Mouse (Mus musculus) CH12.LX (cell line): Measurements from ENCODE around the gene Kcne4. TPM values are rescaled to one million over a fixed set of nuclear protein-coding genes. Genes with fewer than 3 reads are reported as not detected.
"Not testable (repeated sequence)": the region's sequence is repeated elsewhere in the genome, so short reads cannot be mapped to it uniquely, and the experiment has no call there.

Experiments
- DNase-seq: peaks from one replicate; pipeline ENCODE4 v3.0.0-alpha.2; 2013; ENCODE audit errors: extremely low read depth
- H3K27ac ChIP-seq: 2 replicates; pipeline ENCODE4 v1.5.1; 2012; ENCODE audit warnings: low read depth, mild to moderate bottlenecking, control low read depth, moderate library complexity; ENCODE audit not compliant: insufficient read depth
- H3K27me3 ChIP-seq: replicated peaks from 2 replicates; pipeline ENCODE3; 2012; ENCODE audit warnings: inconsistent platforms
- H3K36me3 ChIP-seq, 2 experiments: replicated peaks in 1 of 2; 2 replicates each; pipeline versions ENCODE3 to v1.6.1; 2012; ENCODE audit warnings: inconsistent platforms in 1 of 2, low read length in 1 of 2, mild to moderate bottlenecking in 1 of 2, mixed read lengths in 1 of 2, moderate library complexity in 1 of 2; ENCODE audit not compliant: control insufficient read depth in 1 of 2, insufficient read depth in 1 of 2
- H3K4me1 ChIP-seq, 2 experiments: 2 replicates each; pipeline ENCODE4 v1.6.1; 2012; ENCODE audit warnings: inconsistent platforms in 1 of 2, moderate library complexity in 1 of 2; ENCODE audit not compliant: insufficient read depth in 2 of 2, control insufficient read depth in 1 of 2
- H3K4me2 ChIP-seq: 2 replicates; pipeline ENCODE4 v1.6.1; 2012; ENCODE audit warnings: low read depth, mild to moderate bottlenecking, control low read depth; ENCODE audit not compliant: poor library complexity, insufficient read depth, severe bottlenecking
- H3K4me3 ChIP-seq, 3 experiments: fragments of 150-350 bp in 1 of 3; sonication (generic) in 1 of 3; replicated peaks in 1 of 3; 2 replicates each; pipeline versions ENCODE3 to v1.5.1; 2011 to 2012; ENCODE audit warnings: low read depth in 2 of 3, low read length in 2 of 3, mild to moderate bottlenecking in 2 of 3, moderate library complexity in 2 of 3, control low read depth in 1 of 3, improper control_type of control experiment in 1 of 3, inconsistent platforms in 1 of 3, mixed read lengths in 1 of 3; ENCODE audit not compliant: poor library complexity in 1 of 3
- H3K79me2 ChIP-seq: replicated peaks from 2 replicates; pipeline ENCODE4 v1.6.1; 2012; ENCODE audit warnings: mild to moderate bottlenecking, moderate library complexity; ENCODE audit not compliant: control insufficient read depth, poor library complexity, insufficient read depth, severe bottlenecking; ENCODE audit errors: extremely low read depth
- H3K9ac ChIP-seq: 2 replicates; pipeline ENCODE4 v1.6.1; 2012; ENCODE audit warnings: low read depth, mild to moderate bottlenecking, control low read depth, moderate library complexity; ENCODE audit not compliant: insufficient read depth
- H3K9me3 ChIP-seq: replicated peaks from 2 replicates; pipeline ENCODE3; 2012; ENCODE audit warnings: low read length, inconsistent platforms, mixed read lengths
- BHLHE40 ChIP-seq: IDR thresholded peaks from 2 replicates; pipeline ENCODE4 v1.6.1; 2011; ENCODE audit warnings: mild to moderate bottlenecking, low read depth, low read length, improper control_type of control experiment
- CHD1 ChIP-seq: IDR thresholded peaks from 2 replicates; pipeline ENCODE4 v1.6.1; 2012; ENCODE audit warnings: low read depth, low read length, improper control_type of control experiment, inconsistent platforms
- E2F4 ChIP-seq: IDR thresholded peaks from 2 replicates; pipeline ENCODE4 v1.6.1; 2011; ENCODE audit warnings: low read depth, low read length, improper control_type of control experiment; ENCODE audit not compliant: insufficient replicate concordance
- HCFC1 ChIP-seq: IDR thresholded peaks from 2 replicates; pipeline ENCODE4 v1.6.1; 2012; ENCODE audit warnings: low read depth, mild to moderate bottlenecking, inconsistent platforms, low read length, improper control_type of control experiment
- IRF4 ChIP-seq: IDR thresholded peaks from 2 replicates; pipeline ENCODE4 v1.6.1; 2014; ENCODE audit warnings: low read depth, mild to moderate bottlenecking, inconsistent platforms, low read length, improper control_type of control experiment
- KAT2A ChIP-seq: IDR thresholded peaks from 2 replicates; pipeline ENCODE4 v1.6.1; 2012; ENCODE audit warnings: low read length, improper control_type of control experiment, inconsistent platforms; ENCODE audit not compliant: insufficient replicate concordance
- MAX ChIP-seq: IDR thresholded peaks from 2 replicates; pipeline ENCODE4 v1.6.1; 2011; ENCODE audit warnings: low read length, improper control_type of control experiment
- MEF2A ChIP-seq: IDR thresholded peaks from 2 replicates; pipeline ENCODE4 v1.6.1; 2014; ENCODE audit warnings: low read depth, mild to moderate bottlenecking, inconsistent platforms, low read length, improper control_type of control experiment, borderline replicate concordance
- MYC ChIP-seq: IDR thresholded peaks from 2 replicates; pipeline ENCODE4 v1.6.1; 2011; ENCODE audit warnings: low read depth, mild to moderate bottlenecking, improper control_type of control experiment, low read length
- NRF1 ChIP-seq: IDR thresholded peaks from 2 replicates; pipeline ENCODE4 v1.6.1; 2014; ENCODE audit warnings: low read depth, mild to moderate bottlenecking, inconsistent platforms, low read length, improper control_type of control experiment, moderate library complexity
- PAX5 ChIP-seq: IDR thresholded peaks from 2 replicates; pipeline ENCODE4 v1.6.1; 2012; ENCODE audit warnings: low read length, inconsistent platforms, mixed read lengths
- POLR2AphosphoS2 ChIP-seq: IDR thresholded peaks from 2 replicates; pipeline ENCODE4 v1.6.1; 2011; ENCODE audit warnings: low read depth, low read length, improper control_type of control experiment
- RCOR1 ChIP-seq: conservative IDR thresholded peaks from 2 replicates; pipeline ENCODE4 v1.6.1; 2012; ENCODE audit warnings: low read depth, mild to moderate bottlenecking, inconsistent platforms, low read length, improper control_type of control experiment
- TBP ChIP-seq: conservative IDR thresholded peaks from 2 replicates; pipeline ENCODE4 v1.6.1; 2011; ENCODE audit warnings: low read depth, low read length, improper control_type of control experiment
- UBTF ChIP-seq: IDR thresholded peaks from 2 replicates; pipeline ENCODE4 v1.6.1; 2012; ENCODE audit warnings: low read depth, mild to moderate bottlenecking, inconsistent platforms, low read length, improper control_type of control experiment, moderate library complexity
- USF1 ChIP-seq: IDR thresholded peaks from 2 replicates; pipeline ENCODE4 v1.6.1; 2014; ENCODE audit warnings: low read depth, mild to moderate bottlenecking, inconsistent platforms, low read length, improper control_type of control experiment
- USF2 ChIP-seq: conservative IDR thresholded peaks from 2 replicates; pipeline ENCODE4 v1.6.1; 2011; ENCODE audit warnings: low read depth, low read length, improper control_type of control experiment
- ZKSCAN1 ChIP-seq: IDR thresholded peaks from 2 replicates; pipeline ENCODE4 v1.6.1; 2012; ENCODE audit warnings: low read depth, inconsistent platforms, low read length, improper control_type of control experiment, borderline replicate concordance
- ZNF384 ChIP-seq: IDR thresholded peaks from 2 replicates; pipeline ENCODE4 v1.6.1; 2012; ENCODE audit warnings: low read depth, low read length, improper control_type of control experiment, inconsistent platforms
- dilution Hi-C: fragments of 300-500 bp; cut with MboI; formaldehyde crosslinking; loops from 2 replicates; pipeline ENCODE4 v1.14.3; 2020; ENCODE audit warnings: low sequenced_read_pairs; ENCODE audit not compliant: extremely low pct_unique_long_range_greater_than_20kb, extremely low pct_ligation_motif_present
- in situ Hi-C: fragments of 300-500 bp; cut with MboI; formaldehyde crosslinking; loops from 3 replicates; pipeline ENCODE4 v1.14.3; 2019; ENCODE audit warnings: low sequenced_read_pairs, low pct_ligation_motif_present, low pct_unique_long_range_greater_than_20kb, mixed read lengths
- polyA plus RNA-seq: library from polyadenylated mRNA; unstranded; fragments of >175 nt; gene quantifications from 2 replicates; pipeline ENCODE4 v1.2.1, GENCODE M21; 2012; ENCODE audit warnings: low read depth; ENCODE audit not compliant: insufficient read length
- total RNA-seq, 2 experiments: library from RNA; depleted of rRNA; stranded (reverse); fragments of 300-350 nt in 1 of 2; fragments of >200 nt in 1 of 2; gene quantifications; 2 replicates each; pipeline ENCODE4 v1.2.3; 2012 to 2014

The Kcne4 gene
- not detected in 2 replicates for total RNA-seq (2012; rRNA removed)
- total RNA-seq (2014; rRNA removed): not detected in 2 replicates
- polyA plus RNA-seq: not detected in 2 replicates

GRCm38 (mm10) chr1:78816639-78817038, at the start of gene Kcne4:
Gene Kcne4 (plus strand): TSS chr1:78816758.
- dilution Hi-C loops (no loop called here), in situ Hi-C loops (no loop called here)
- Histone ChIP-seq H3K9ac (no peak within 1 kb of the TSS), H3K9me3 (no peaks in the 10 kb centered on the region), H3K79me2 (no peaks in the 10 kb centered on the region), H3K4me1 (peaks cover 0 to 12% of the 10 kb centered on the region in 2 experiments; a peak in 2 of 4 replicates), H3K27me3 (no peaks in the 10 kb centered on the region), H3K27ac (no peak within 1 kb of the TSS), H3K36me3 (no peaks in the 10 kb centered on the region), H3K4me2 (no peak within 1 kb of the TSS), H3K4me3 (no peak within 1 kb of the TSS)
- no peak for DNase-seq
- no peak for TF ChIP-seq HCFC1
- no peak for TF ChIP-seq BHLHE40
- no peak for TF ChIP-seq USF1
- TF ChIP-seq KAT2A: no peak
- no peak for TF ChIP-seq MEF2A
- no peak for TF ChIP-seq RCOR1
- no peak for TF ChIP-seq USF2
- no peak for TF ChIP-seq E2F4
- TF ChIP-seq IRF4: no peak

- Histone ChIP-seq H3K4me2 (no peak overlapping the region), H3K4me1 (no peaks in the 10 kb centered on the region), H3K9me3 (no peaks in the 10 kb centered on the region), H3K9ac (no peak overlapping the region), H3K27ac (no peak overlapping the region), H3K36me3 (no peaks in the 10 kb centered on the region), H3K4me3 (no peak overlapping the region), H3K27me3 (no peaks in the 10 kb centered on the region), H3K79me2 (no peaks in the 10 kb centered on the region)
- dilution Hi-C loops (no loop called here), in situ Hi-C loops (no loop called here)
- no peak for TF ChIP-seq UBTF
- TF ChIP-seq ZKSCAN1: no peak
- TF ChIP-seq NRF1: no peak
- no peak for TF ChIP-seq TBP
- TF ChIP-seq MYC: no peak
- no peak for TF ChIP-seq POLR2AphosphoS2
- no peak for TF ChIP-seq ZNF384
- no peak for TF ChIP-seq PAX5
- no peak for TF ChIP-seq MAX
- TF ChIP-seq CHD1: no peak
- TF ChIP-seq RCOR1: no peak
- DNase-seq: no peak
Observed at GRCm38 (mm10) chr1:78781899-78782298, 34.7 kb upstream of the Kcne4 start.

GRCm38 (mm10) chr1:78784936-78785335, 31.6 kb upstream of the Kcne4 start:
- H3K27me3 ChIP-seq, H3K4me3 ChIP-seq, DNase-seq, H3K9ac ChIP-seq, H3K27ac ChIP-seq, H3K36me3 ChIP-seq, H3K79me2 ChIP-seq, H3K9me3 ChIP-seq, dilution Hi-C loops, H3K4me2 ChIP-seq, in situ Hi-C loops, H3K4me1 ChIP-seq: not testable (repeated sequence)
